Mouse (Mus musculus) intestine, embryonic 14.5 days (tissue): ENCODE data around the gene Ptges2. TPM values are rescaled to one million over a fixed set of nuclear protein-coding genes. Genes with fewer than 3 reads are reported as not detected.

Experiments
- ATAC-seq: fragments of 200-750 bp; cut with Nextera tagmentation; replicated peaks from 2 replicates; pipeline ENCODE4 v1.8.0; 2017; ENCODE audit warnings: low read depth, moderate number of reproducible peaks, moderate TSS enrichment, moderate library complexity; ENCODE audit not compliant: low FRiP score, low TSS enrichment
- DNase-seq: peaks from one replicate; pipeline ENCODE4 v3.0.0-alpha.2; 2018; ENCODE audit warnings: low spot score
- H3K27ac ChIP-seq: fragments of 300-500 bp; sonication (generic); 2 replicates; pipeline ENCODE4 v1.5.1; 2014; ENCODE audit warnings: low read depth, mild to moderate bottlenecking, control low read depth
- H3K27me3 ChIP-seq: fragments of 300-500 bp; sonication (generic); replicated peaks from 2 replicates; pipeline ENCODE4 v1.6.1; 2014; ENCODE audit warnings: low read length, control low read depth; ENCODE audit not compliant: control insufficient read depth, insufficient read depth
- H3K36me3 ChIP-seq: fragments of 300-500 bp; sonication (generic); 2 replicates; pipeline ENCODE4 v1.6.1; 2014; ENCODE audit warnings: low read length, control low read depth; ENCODE audit not compliant: control insufficient read depth, insufficient read depth
- H3K4me1 ChIP-seq: fragments of 300-500 bp; sonication (generic); replicated peaks from 2 replicates; pipeline ENCODE4 v1.6.1; 2014; ENCODE audit warnings: low read length, control low read depth, mixed read lengths; ENCODE audit not compliant: control insufficient read depth, insufficient read depth
- H3K4me2 ChIP-seq: fragments of 300-500 bp; sonication (generic); 2 replicates; pipeline ENCODE4 v1.6.1; 2014; ENCODE audit warnings: low read length
- H3K4me3 ChIP-seq: fragments of 300-500 bp; sonication (generic); 2 replicates; pipeline ENCODE4 v1.5.1; 2014; ENCODE audit warnings: low read depth, low read length, control low read depth, mixed read lengths
- H3K9ac ChIP-seq: fragments of 300-500 bp; sonication (generic); 2 replicates; pipeline ENCODE4 v1.6.1; 2014; ENCODE audit warnings: mild to moderate bottlenecking, low read length
- H3K9me3 ChIP-seq: fragments of 300-500 bp; sonication (generic); 2 replicates; pipeline ENCODE4 v1.6.1; 2016; ENCODE audit warnings: low read length, control low read depth; ENCODE audit not compliant: control insufficient read depth
- WGBS: fragments of 180-500 bp; shearing (Covaris S2); extraction: QIAGEN DNeasy Blood & Tissue Kit; methylation state at CpG from one replicate; pipeline ENCODE4 v1.1.7; 2014; 5-methylcytosine and 5-hydroxymethylcytosine counted together
- polyA plus RNA-seq: library from polyadenylated mRNA; unstranded; fragments of >200 nt; fragmentation: Nextera tagmentation; extraction: Ambion mirVana; gene quantifications from 2 replicates; pipeline ENCODE4 v1.2.1, GENCODE M21; 2014

The Ptges2 gene
- polyA plus RNA-seq, 1 experiment from 2014 or later: 37.0 TPM

DNA sequence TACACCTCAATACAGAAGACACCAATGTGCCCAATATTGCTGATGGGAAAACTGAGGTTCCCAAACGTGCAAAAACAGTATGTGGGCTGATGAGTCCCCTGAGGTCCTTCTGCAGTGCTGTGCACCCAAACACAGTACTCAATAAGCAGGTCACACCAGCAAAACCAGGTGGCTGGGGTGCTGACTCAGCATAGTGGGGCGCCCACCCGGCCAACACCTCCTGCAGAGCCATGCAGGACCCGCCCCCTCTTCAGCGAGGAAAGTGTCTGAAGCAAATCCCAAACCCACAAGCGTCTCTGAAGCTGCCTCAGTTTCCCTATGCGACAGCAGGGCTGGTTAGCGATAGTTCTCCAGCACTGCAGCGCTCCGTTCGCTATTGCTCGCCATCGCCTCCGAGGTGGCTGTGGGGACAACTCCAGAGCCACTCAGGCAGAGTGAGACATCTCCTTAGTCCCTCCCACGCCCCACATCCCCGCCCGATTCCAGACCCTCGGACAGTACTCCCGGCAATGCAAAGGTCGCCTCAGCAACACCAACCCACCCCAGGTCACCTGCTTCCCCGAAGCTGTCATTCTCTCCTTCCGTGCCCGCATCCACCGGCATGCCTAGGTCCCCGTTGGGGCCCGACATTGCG is 14.4 kb upstream of the Ptges2 start:
- peak; percentile 56 for ATAC-seq
- no peak for DNase-seq
- no peaks in the 10 kb centered on the region for H3K4me1 ChIP-seq
- peak overlapping the region; percentile 58 for H3K9ac ChIP-seq
- 2% methylated on average over 27 of the region's 27 CpGs for WGBS
- no peaks in the 10 kb centered on the region for H3K9me3 ChIP-seq
- H3K27me3 ChIP-seq: no peaks in the 10 kb centered on the region; the same call in 1 of the 2 replicates
- H3K4me3 ChIP-seq: peak overlapping the region; percentile 71
- peaks cover 30% of the 10 kb centered on the region for H3K36me3 ChIP-seq
- peak overlapping the region; percentile 99 for H3K4me2 ChIP-seq
- H3K27ac ChIP-seq: no peak overlapping the region

DNA sequence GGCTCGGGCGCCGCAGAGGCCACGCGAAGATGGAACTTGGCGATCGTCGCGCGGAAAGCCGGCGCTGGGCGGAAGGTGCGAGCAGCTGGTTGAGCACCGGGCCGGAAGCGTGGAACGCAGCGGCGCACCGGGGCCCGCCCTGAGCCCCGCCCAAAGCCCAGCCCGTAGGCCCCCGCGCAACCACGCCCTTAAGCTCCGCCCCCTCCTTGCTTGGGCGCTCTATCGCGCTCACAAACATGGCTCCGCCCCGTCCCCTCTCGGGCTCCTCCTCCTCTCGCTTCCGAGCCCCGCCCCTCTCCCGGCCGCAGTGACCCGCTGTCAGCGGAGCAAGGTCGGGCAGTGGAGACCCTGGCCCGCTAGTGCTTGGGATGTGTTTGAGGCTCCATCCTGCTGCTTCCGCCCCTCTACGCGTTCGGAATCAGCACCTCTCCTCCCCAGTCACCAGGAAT is 13.9 kb upstream of the Ptges2 start, which contains the start of gene 1110008P14Rik:
1110008P14Rik (minus strand) TSS at position 164 of the 449 bp plus-strand sequence.
- no peaks in the 10 kb centered on the region for H3K9me3 ChIP-seq
- ATAC-seq (peak; percentile 91), DNase-seq (peak; percentile 93)
- WGBS: under 1% methylated on average over 46 of the region's 47 CpGs
- H3K4me1 ChIP-seq: no peaks in the 10 kb centered on the region
- H3K4me3 ChIP-seq: peak within 1 kb of the TSS; percentile 71
- H3K27ac ChIP-seq: no peak within 1 kb of the TSS
- peaks cover 25% of the 10 kb centered on the region for H3K36me3 ChIP-seq
- H3K4me2 ChIP-seq: peak within 1 kb of the TSS; percentile 99
- H3K9ac ChIP-seq: peak within 1 kb of the TSS; percentile 58
- no peaks in the 10 kb centered on the region; the same call in 1 of the 2 replicates for H3K27me3 ChIP-seq

DNA sequence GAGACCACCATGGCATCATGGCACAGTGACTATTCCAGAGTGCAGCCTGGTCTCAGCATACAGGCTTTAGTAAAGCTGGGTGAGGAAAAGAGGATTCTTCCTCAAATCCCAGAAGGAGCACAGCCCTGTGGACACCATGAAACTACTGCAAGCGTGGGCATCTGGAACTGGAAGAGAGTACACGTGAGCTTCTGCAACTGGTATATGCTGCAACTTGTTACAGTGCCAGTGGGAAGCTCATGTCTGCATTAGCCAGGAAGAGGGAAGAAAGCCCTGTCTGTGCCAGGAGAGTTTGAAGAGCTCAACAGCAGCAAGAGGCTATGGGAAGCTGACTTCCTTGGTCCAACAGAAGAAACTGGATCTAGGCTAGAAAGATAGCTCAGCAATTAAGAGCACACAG is 13.0 kb upstream of the Ptges2 start:
- Histone ChIP-seq H3K4me1 (no peaks in the 10 kb centered on the region), H3K4me2 (no peak overlapping the region), H3K27me3 (no peaks in the 10 kb centered on the region; the same call in 1 of the 2 replicates), H3K4me3 (no peak overlapping the region), H3K9ac (no peak overlapping the region), H3K27ac (no peak overlapping the region), H3K9me3 (no peaks in the 10 kb centered on the region), H3K36me3 (peaks cover 16% of the 10 kb centered on the region)
- DNase-seq (no peak), ATAC-seq (no peak)
- 88% methylated on average over 2 of the region's 2 CpGs for WGBS

DNA sequence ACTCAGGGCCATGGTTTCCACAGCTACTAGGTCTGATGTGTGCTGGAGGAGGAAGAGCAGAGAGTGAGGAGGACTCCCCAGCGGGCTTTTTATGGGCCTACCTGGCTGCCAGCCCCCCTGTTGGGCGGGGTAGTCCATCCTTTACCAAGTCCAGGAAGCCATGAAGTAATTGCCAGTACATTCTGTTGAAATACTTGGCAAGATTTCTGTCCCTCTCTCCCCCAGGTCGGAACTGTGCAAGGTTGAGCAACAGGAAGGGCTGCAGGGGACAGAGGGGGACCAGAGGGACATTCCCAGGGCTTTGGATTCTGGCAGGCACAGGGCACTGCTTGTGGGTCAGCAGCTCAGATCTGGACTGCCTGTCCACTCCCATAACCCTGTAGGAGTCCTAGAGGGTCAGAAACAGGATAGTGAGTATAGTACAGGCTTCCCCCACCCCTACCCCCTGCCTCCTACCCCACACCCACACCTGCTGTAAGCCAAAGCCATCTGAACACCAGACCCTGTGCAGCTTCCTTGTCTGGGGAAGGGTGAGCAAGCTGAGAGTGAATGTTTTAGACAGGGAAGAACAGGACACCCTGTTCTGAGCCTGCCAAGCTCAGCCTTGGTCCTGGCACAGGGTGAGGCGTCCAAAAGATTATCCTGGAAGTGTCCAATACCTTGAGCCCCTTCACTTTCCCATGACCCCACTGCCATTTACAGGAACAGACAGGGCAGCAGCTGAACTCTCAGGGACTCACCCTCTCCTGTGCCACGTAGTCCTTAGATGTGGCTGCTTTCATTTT is 7.8 kb upstream of the Ptges2 start, which contains the start of gene Lcn2:
Lcn2 (minus strand) TSS at position 547 of the 785 bp plus-strand sequence.
- Histone ChIP-seq H3K9me3 (no peaks in the 10 kb centered on the region), H3K4me3 (no peak within 1 kb of the TSS), H3K9ac (no peak within 1 kb of the TSS), H3K4me1 (no peaks in the 10 kb centered on the region), H3K27me3 (no peaks in the 10 kb centered on the region; the same call in 1 of the 2 replicates), H3K36me3 (no peaks in the 10 kb centered on the region), H3K27ac (no peak within 1 kb of the TSS), H3K4me2 (no peak within 1 kb of the TSS)
- WGBS: 74% methylated on average over 5 of the region's 5 CpGs
- DNase-seq (no peak), ATAC-seq (no peak)

DNA sequence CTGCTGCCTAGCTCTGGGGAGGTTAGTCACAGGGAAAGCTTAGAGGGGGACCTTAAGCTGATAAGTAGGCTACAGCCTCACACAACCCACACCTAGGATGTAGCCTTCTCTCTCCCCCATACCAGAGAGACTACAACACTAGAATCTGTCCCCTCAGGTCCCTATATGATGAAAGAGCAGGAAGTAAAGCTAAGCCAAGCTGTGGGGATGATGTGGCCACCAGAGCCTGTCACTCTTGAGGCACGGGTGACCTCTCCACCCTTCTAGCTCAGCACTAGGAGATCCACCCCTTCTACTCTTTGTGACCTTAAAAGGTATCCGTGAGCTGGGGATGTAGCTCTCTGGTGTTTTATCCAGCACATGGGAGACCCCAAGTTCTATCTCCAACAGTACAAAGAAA is 6.5 kb upstream of the Ptges2 start:
- ATAC-seq: no peak
- WGBS: 81% methylated on average over 2 of the region's 2 CpGs

DNA sequence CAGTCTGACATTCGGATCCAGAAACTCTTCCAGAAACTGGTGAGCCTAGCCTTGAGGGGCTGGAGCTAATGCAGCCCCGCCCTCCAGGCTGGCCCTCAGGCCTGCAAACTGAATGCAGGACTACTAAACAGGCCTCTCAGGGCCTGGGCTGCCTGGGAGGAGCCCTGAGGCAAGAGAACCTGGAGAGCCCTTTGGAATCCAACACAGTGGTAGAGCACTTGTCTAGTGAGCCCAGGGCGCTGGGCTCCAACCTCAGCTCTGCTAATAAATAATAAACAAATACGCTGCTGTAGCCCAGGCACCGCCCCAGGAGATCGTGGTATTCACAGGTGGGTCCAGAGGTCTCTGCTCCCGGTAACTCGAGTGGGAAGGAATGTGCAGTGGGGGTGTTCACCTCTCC is 4.8 kb upstream of the Ptges2 start:
- H3K4me1 ChIP-seq: no peaks in the 10 kb centered on the region; the same call in 1 of the 2 replicates
- H3K4me3 ChIP-seq: no peak overlapping the region
- 60% methylated on average over 8 of the region's 8 CpGs for WGBS
- H3K36me3 ChIP-seq: no peaks in the 10 kb centered on the region
- H3K9me3 ChIP-seq: no peaks in the 10 kb centered on the region
- no peak overlapping the region for H3K9ac ChIP-seq
- H3K27ac ChIP-seq: no peak overlapping the region
- ATAC-seq: no peak
- H3K27me3 ChIP-seq: no peaks in the 10 kb centered on the region
- H3K4me2 ChIP-seq: no peak overlapping the region
- DNase-seq: no peak

More for the DNA sequence above, 6.5 kb upstream of the Ptges2 start:
- Histone ChIP-seq H3K9me3 (no peaks in the 10 kb centered on the region), H3K4me3 (no peak overlapping the region), H3K27ac (no peak overlapping the region), H3K4me2 (no peak overlapping the region), H3K36me3 (no peaks in the 10 kb centered on the region), H3K4me1 (no peaks in the 10 kb centered on the region), H3K9ac (no peak overlapping the region), H3K27me3 (no peaks in the 10 kb centered on the region)
- DNase-seq: no peak

DNA sequence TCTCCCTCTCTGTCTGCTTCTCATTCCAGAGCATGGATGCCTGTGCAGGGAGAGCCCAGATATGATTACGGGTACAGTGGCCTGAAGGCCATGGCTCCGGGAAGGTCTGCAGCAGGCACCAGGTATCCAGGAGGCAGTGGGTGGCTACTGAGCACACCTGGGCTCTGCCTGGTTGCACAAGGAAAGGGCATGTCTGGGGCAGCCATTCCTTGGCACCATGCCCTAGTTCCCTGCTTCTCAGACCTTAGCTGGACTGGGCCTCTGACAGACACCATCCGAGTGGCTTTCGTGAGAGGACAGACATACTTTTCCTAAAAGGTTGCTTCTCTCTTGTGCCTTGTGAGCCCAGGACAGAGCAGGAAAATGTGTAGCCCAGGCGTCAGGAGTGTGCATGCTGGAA is 3.6 kb upstream of the Ptges2 start:
- no peak overlapping the region for H3K9ac ChIP-seq
- DNase-seq (no peak), ATAC-seq (no peak)
- H3K4me3 ChIP-seq: no peak overlapping the region
- H3K4me2 ChIP-seq: no peak overlapping the region
- peaks cover 4% of the 10 kb centered on the region for H3K4me1 ChIP-seq
- no peaks in the 10 kb centered on the region for H3K27me3 ChIP-seq
- no peak overlapping the region for H3K27ac ChIP-seq
- WGBS: 91% methylated on average over 5 of the region's 5 CpGs
- H3K9me3 ChIP-seq: no peaks in the 10 kb centered on the region
- H3K36me3 ChIP-seq: no peaks in the 10 kb centered on the region

DNA sequence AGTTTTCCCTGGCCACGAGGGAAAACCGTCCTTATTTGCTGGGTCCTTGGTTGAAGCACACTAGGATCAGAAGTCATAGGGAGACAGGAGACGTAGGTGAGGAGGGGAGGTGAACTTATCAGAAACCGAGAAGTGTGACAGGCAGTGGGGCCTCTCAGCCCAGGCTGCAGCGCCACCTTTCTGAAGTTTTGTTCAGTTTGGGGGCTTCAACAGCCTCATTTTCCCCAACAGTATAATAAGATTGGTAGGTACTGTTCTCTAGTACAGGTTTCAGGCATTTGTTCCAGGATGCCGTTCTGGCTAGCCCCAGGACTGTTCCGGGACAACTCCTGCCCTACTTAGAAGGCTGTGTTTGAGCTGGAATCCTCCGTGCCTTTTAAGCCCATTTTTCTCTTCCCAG is 723 bp upstream of the Ptges2 start:
- Histone ChIP-seq H3K4me3 (peak overlapping the region; percentile 97), H3K9me3 (no peaks in the 10 kb centered on the region), H3K4me1 (peaks cover 9% of the 10 kb centered on the region), H3K27ac (peak overlapping the region; percentile 95), H3K9ac (peak overlapping the region; percentile 72), H3K36me3 (peaks cover under 1% of the 10 kb centered on the region; the same call in 1 of the 2 replicates), H3K4me2 (peak overlapping the region; percentile 85), H3K27me3 (no peaks in the 10 kb centered on the region)
- no peak for ATAC-seq
- WGBS: 3% methylated on average over 8 of the region's 8 CpGs
- peak; percentile 67 for DNase-seq
